Mouse (Mus musculus) G1E (cell line): ENCODE data around the gene Nodal. TPM values are rescaled to one million over a fixed set of nuclear protein-coding genes. Genes with fewer than 3 reads are reported as not detected.

Experiments
- ATAC-seq: 2 replicates; pipeline ENCODE4 v1.8.0; 2016; ENCODE audit warnings: mild to moderate bottlenecking; ENCODE audit not compliant: insufficient number of reproducible peaks, poor library complexity, low FRiP score, severe bottlenecking; ENCODE audit errors: extremely low read depth
- DNase-seq: peaks from one replicate; pipeline ENCODE4 v3.0.0; 2012; ENCODE audit warnings: low spot score
- H3K27me3 ChIP-seq: 2 replicates; pipeline ENCODE4 v1.6.1; 2012; ENCODE audit warnings: mild to moderate bottlenecking, low read length, inconsistent platforms; ENCODE audit not compliant: insufficient read depth
- H3K36me3 ChIP-seq: replicated peaks from 2 replicates; pipeline ENCODE3; 2012; ENCODE audit warnings: mild to moderate bottlenecking, inconsistent platforms
- H3K4me1 ChIP-seq: 2 replicates; pipeline ENCODE4 v1.6.1; 2012; ENCODE audit warnings: low read depth, low read length, inconsistent platforms, mixed read lengths; ENCODE audit not compliant: insufficient read depth
- H3K4me3 ChIP-seq: 2 replicates; pipeline ENCODE4 v1.5.1; 2012; ENCODE audit warnings: low read depth, mild to moderate bottlenecking, inconsistent platforms, low read length, moderate library complexity, mixed read lengths
- H3K9me3 ChIP-seq: replicated peaks from 2 replicates; pipeline ENCODE4 v1.6.1; 2012; ENCODE audit warnings: inconsistent platforms
- CTCF ChIP-seq: IDR thresholded peaks from 2 replicates; pipeline ENCODE4 v1.5.1; 2012; ENCODE audit warnings: low read depth, low read length, inconsistent platforms, mixed read lengths
- GATA1 ChIP-seq: IDR thresholded peaks from 2 replicates; pipeline ENCODE4 v1.6.1; 2012; ENCODE audit warnings: borderline replicate concordance, low read length, inconsistent platforms, mixed read lengths
- GATA2 ChIP-seq: IDR thresholded peaks from 2 replicates; pipeline ENCODE4 v1.6.1; 2012; ENCODE audit warnings: low read depth, low read length, inconsistent platforms, borderline replicate concordance
- POLR2AphosphoS5 ChIP-seq: IDR thresholded peaks from 2 replicates; pipeline ENCODE4 v1.6.1; 2012; ENCODE audit warnings: low read depth, low read length, inconsistent platforms; ENCODE audit not compliant: insufficient replicate concordance
- TAL1 ChIP-seq: conservative IDR thresholded peaks from 2 replicates; pipeline ENCODE4 v1.6.1; 2012; ENCODE audit warnings: low read depth, low read length, inconsistent platforms, mixed read lengths
- polyA plus RNA-seq: library from polyadenylated mRNA; stranded (reverse); fragments of >175 nt; gene quantifications from 2 replicates; pipeline ENCODE4 v1.2.3, GENCODE M21; 2012
- total RNA-seq, 2 experiments: library from RNA; stranded (forward) in 1 of 2; stranded (reverse) in 1 of 2; fragments of 200-1000 nt in 1 of 2; fragments of >200 nt in 1 of 2; fragmentation: Nextera tagmentation in 1 of 2; gene quantifications; 2 replicates each; pipeline ENCODE4 v1.2.3; 2014 to 2017

Gene Nodal
- total RNA-seq (2014; fragmentation: Nextera tagmentation) (not detected in 2 replicates), total RNA-seq (2017) (not detected in 2 replicates), polyA plus RNA-seq (not detected in 2 replicates)

- no peak for TF ChIP-seq TAL1
- TF ChIP-seq GATA1 = no peak
- TF ChIP-seq CTCF = no peak
- TF ChIP-seq POLR2AphosphoS5 = no peak
- no peak for TF ChIP-seq GATA2
- no peak for DNase-seq
- Histone ChIP-seq H3K9me3 (no peaks in the 10 kb centered on the region), H3K27me3 (peaks cover 16% of the 10 kb centered on the region), H3K4me1 (peaks cover 22% of the 10 kb centered on the region), H3K4me3 (no peak within 1 kb of the TSS; the same call in 1 of the 2 replicates), H3K36me3 (no peaks in the 10 kb centered on the region)
- no peak for ATAC-seq
Measured at GRCm38 (mm10) chr10:61417672-61418071, at the start of gene Nodal. Gene Nodal, plus strand, starts transcription at chr10:61417972.

GRCm38 (mm10) chr10:61369755-61370154 is 48.0 kb upstream of the Nodal start:
- TF ChIP-seq GATA2 (no peak), TAL1 (no peak)
- no peaks in the 10 kb centered on the region; the same call in 1 of the 2 replicates for H3K4me1 ChIP-seq
- DNase-seq = no peak
- no peak for ATAC-seq
- H3K27me3 ChIP-seq = no peaks in the 10 kb centered on the region
- H3K36me3 ChIP-seq = no peaks in the 10 kb centered on the region
- no peaks in the 10 kb centered on the region for H3K9me3 ChIP-seq
- no peak overlapping the region for H3K4me3 ChIP-seq

GRCm38 (mm10) chr10:61370273-61370979 is 47.3 kb upstream of the Nodal start:
- H3K36me3 ChIP-seq = no peaks in the 10 kb centered on the region
- no peaks in the 10 kb centered on the region for H3K27me3 ChIP-seq
- H3K9me3 ChIP-seq = no peaks in the 10 kb centered on the region
- no peaks in the 10 kb centered on the region; the same call in 1 of the 2 replicates for H3K4me1 ChIP-seq
- ATAC-seq (no peak), DNase-seq (no peak)
- TF ChIP-seq GATA1 (no peak), POLR2AphosphoS5 (no peak), CTCF (no peak), GATA2 (no peak), TAL1 (no peak)
- H3K4me3 ChIP-seq = no peak overlapping the region

GRCm38 (mm10) chr10:61371884-61372584 is 45.7 kb upstream of the Nodal start:
- no peaks in the 10 kb centered on the region for H3K36me3 ChIP-seq
- no peaks in the 10 kb centered on the region for H3K9me3 ChIP-seq
- no peak for DNase-seq
- no peak for TF ChIP-seq CTCF
- no peak for TF ChIP-seq TAL1
- TF ChIP-seq GATA2 = no peak
- TF ChIP-seq POLR2AphosphoS5 = no peak
- TF ChIP-seq GATA1 = no peak
- H3K4me1 ChIP-seq = no peaks in the 10 kb centered on the region; the same call in 1 of the 2 replicates
- ATAC-seq = no peak
- H3K27me3 ChIP-seq = no peaks in the 10 kb centered on the region
- H3K4me3 ChIP-seq = no peak overlapping the region

GRCm38 (mm10) chr10:61372585-61372923 is 45.2 kb upstream of the Nodal start:
- no peak for TF ChIP-seq GATA1
- no peak for TF ChIP-seq CTCF
- no peak for TF ChIP-seq POLR2AphosphoS5
- no peak for TF ChIP-seq GATA2
- TF ChIP-seq TAL1 = no peak
- ATAC-seq (no peak), DNase-seq (no peak)
- no peaks in the 10 kb centered on the region for H3K36me3 ChIP-seq
- H3K9me3 ChIP-seq = no peaks in the 10 kb centered on the region
- no peak overlapping the region for H3K4me3 ChIP-seq
- no peaks in the 10 kb centered on the region; the same call in 1 of the 2 replicates for H3K4me1 ChIP-seq
- H3K27me3 ChIP-seq = no peaks in the 10 kb centered on the region

GRCm38 (mm10) chr10:61374076-61374475 is 43.7 kb upstream of the Nodal start:
- no peak for DNase-seq
- H3K4me3 ChIP-seq = no peak overlapping the region
- no peaks in the 10 kb centered on the region; the same call in 1 of the 2 replicates for H3K4me1 ChIP-seq

More at GRCm38 (mm10) chr10:61374076-61374475, 43.7 kb upstream of the Nodal start:
- H3K36me3 ChIP-seq = no peaks in the 10 kb centered on the region
- H3K27me3 ChIP-seq = no peaks in the 10 kb centered on the region
- no peak for ATAC-seq
- H3K9me3 ChIP-seq = no peaks in the 10 kb centered on the region
- TF ChIP-seq CTCF (no peak), GATA1 (no peak), GATA2 (no peak), TAL1 (no peak)
